Mouse (Mus musculus): ENCODE measurements around the gene Gdpgp1. TPM values are rescaled to one million over a fixed set of nuclear protein-coding genes. Genes with fewer than 3 reads are reported as not detected.
A peak's percentile ranks its signal among the peaks of the same experiment; 100 is the strongest.

Gdpgp1 gene
- polyA plus RNA-seq, 1 experiment from 2014 or later = 3.6 TPM

DNA sequence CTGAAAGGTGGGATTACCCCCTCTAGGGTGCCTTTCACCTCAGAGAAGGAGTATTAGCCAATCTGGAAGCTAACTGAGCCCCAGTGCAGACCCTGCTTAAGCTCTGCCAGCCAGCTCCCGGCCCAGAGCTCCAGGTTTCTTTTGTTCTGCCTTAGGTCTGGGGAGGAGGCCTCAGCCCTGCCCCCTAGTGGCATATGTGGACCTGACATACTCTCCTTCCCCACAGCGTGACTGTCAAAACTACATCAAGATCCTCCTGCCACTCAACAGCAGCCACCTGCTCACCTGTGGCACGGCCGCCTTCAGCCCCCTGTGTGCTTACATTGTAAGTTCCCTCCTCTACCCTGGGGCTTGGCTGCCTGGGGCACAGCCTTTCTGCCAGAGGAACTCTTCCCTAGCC is 17.3 kb upstream of the Gdpgp1 start:
- Histone ChIP-seq H3K4me3 (ENCODE audit: control insufficient read depth in 1 of 2, insufficient read depth in 1 of 2, low read depth in 1 of 2, low read length in 2 of 2) (no peak overlapping the region), H3K4me1 (ENCODE audit: control insufficient read depth in 2 of 2, insufficient read depth in 2 of 2, low read length in 2 of 2) (peaks cover 2 to 11% of the 10 kb centered on the region in 2 experiments; a peak in 2 of 4 replicates), H3K9me3 (ENCODE audit: control insufficient read depth, low read length) (no peaks in the 10 kb centered on the region), H3K27me3 (ENCODE audit: control insufficient read depth, insufficient read depth, low read length) (no peaks in the 10 kb centered on the region), H3K27ac (replicated peaks in 1 of 2; ENCODE audit: control insufficient read depth in 1 of 2, insufficient read depth in 1 of 2, low read depth in 2 of 2, low read length in 2 of 2) (no peak overlapping the region), H3K4me2 (ENCODE audit: low read length) (no peak overlapping the region), H3K36me3 (ENCODE audit: control insufficient read depth, insufficient read depth, low read length) (peaks cover 66% of the 10 kb centered on the region), H3K9ac (ENCODE audit: low read length) (peak overlapping the region; percentile 31; the same call in 1 of the 2 replicates)
- 30% methylated on average over 4 of the region's 4 CpGs for WGBS
- peak; percentile 51; the same call in 1 of the 2 replicates for ATAC-seq (ENCODE audit: insufficient number of reproducible peaks, insufficient read depth, low FRiP score, low read depth)

DNA sequence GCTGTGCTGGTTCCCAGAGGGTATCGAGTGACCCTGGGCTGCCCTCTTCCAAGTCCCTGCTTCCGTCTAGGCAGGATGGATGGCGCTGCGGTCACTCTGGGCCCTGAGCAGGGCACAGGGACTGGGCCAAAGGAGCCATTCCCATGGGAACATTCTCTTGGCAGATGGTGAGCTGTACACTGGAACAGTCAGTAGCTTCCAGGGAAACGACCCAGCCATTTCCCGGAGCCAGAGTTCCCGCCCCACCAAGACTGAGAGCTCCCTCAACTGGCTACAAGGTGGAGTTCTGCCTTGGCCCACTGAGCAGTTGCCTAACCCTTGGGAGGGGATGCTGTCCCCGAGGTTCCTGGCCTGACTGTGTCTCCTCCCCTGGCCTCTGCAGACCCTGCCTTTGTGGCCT is 16.1 kb upstream of the Gdpgp1 start:
- WGBS = 82% methylated on average over 8 of the region's 8 CpGs
- H3K36me3 ChIP-seq (ENCODE audit: control insufficient read depth, insufficient read depth, low read length) = peaks cover 77% of the 10 kb centered on the region
- ATAC-seq (ENCODE audit: insufficient number of reproducible peaks, insufficient read depth, low FRiP score, low read depth) = no peak

DNA sequence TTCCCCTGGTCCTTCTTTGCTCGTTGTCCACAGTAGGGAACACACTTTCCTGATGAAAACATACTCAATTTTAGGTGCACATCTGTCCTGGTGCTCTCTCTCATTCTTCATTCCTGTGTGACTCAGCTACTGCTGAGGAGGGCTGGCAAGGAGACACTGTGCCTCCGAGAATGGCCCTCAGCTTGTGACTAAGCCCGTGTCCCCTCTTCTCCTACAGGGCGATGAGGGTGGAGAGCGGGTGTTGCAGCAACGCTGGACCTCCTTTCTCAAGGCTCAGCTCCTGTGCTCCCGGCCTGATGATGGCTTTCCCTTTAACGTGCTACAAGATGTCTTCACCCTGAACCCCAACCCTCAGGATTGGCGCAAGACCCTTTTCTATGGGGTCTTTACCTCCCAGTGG is 14.0 kb upstream of the Gdpgp1 start:
- H3K27ac ChIP-seq (replicated peaks in 1 of 2; ENCODE audit: control insufficient read depth in 1 of 2, insufficient read depth in 1 of 2, low read depth in 2 of 2, low read length in 2 of 2) = no peak overlapping the region
- ATAC-seq (ENCODE audit: insufficient number of reproducible peaks, insufficient read depth, low FRiP score, low read depth) = no peak
- 88% methylated on average over 9 of the region's 9 CpGs for WGBS
- peaks cover 86% of the 10 kb centered on the region for H3K36me3 ChIP-seq (ENCODE audit: control insufficient read depth, insufficient read depth, low read length)
- H3K9me3 ChIP-seq (ENCODE audit: control insufficient read depth, low read length) = no peaks in the 10 kb centered on the region
- H3K4me3 ChIP-seq (ENCODE audit: control insufficient read depth in 1 of 2, insufficient read depth in 1 of 2, low read depth in 1 of 2, low read length in 2 of 2) = no peak overlapping the region
- no peak overlapping the region for H3K4me2 ChIP-seq (ENCODE audit: low read length)
- no peak overlapping the region for H3K9ac ChIP-seq (ENCODE audit: low read length)
- no peaks in the 10 kb centered on the region for H3K27me3 ChIP-seq (ENCODE audit: control insufficient read depth, insufficient read depth, low read length)
- H3K4me1 ChIP-seq (ENCODE audit: control insufficient read depth in 2 of 2, insufficient read depth in 2 of 2, low read length in 2 of 2) = peaks cover 0 to 5% of the 10 kb centered on the region in 2 experiments; a peak in 1 of 4 replicates

More for the DNA sequence above, 16.1 kb upstream of the Gdpgp1 start:
- no peak overlapping the region for H3K27ac ChIP-seq (replicated peaks in 1 of 2; ENCODE audit: control insufficient read depth in 1 of 2, insufficient read depth in 1 of 2, low read depth in 2 of 2, low read length in 2 of 2)
- H3K27me3 ChIP-seq (ENCODE audit: control insufficient read depth, insufficient read depth, low read length) = no peaks in the 10 kb centered on the region
- no peak overlapping the region for H3K9ac ChIP-seq (ENCODE audit: low read length)
- H3K4me1 ChIP-seq (ENCODE audit: control insufficient read depth in 2 of 2, insufficient read depth in 2 of 2, low read length in 2 of 2) = peaks cover 2 to 11% of the 10 kb centered on the region in 2 experiments; a peak in 2 of 4 replicates
- H3K4me2 ChIP-seq (ENCODE audit: low read length) = no peak overlapping the region
- H3K9me3 ChIP-seq (ENCODE audit: control insufficient read depth, low read length) = no peaks in the 10 kb centered on the region
- H3K4me3 ChIP-seq (ENCODE audit: control insufficient read depth in 1 of 2, insufficient read depth in 1 of 2, low read depth in 1 of 2, low read length in 2 of 2) = no peak overlapping the region

DNA sequence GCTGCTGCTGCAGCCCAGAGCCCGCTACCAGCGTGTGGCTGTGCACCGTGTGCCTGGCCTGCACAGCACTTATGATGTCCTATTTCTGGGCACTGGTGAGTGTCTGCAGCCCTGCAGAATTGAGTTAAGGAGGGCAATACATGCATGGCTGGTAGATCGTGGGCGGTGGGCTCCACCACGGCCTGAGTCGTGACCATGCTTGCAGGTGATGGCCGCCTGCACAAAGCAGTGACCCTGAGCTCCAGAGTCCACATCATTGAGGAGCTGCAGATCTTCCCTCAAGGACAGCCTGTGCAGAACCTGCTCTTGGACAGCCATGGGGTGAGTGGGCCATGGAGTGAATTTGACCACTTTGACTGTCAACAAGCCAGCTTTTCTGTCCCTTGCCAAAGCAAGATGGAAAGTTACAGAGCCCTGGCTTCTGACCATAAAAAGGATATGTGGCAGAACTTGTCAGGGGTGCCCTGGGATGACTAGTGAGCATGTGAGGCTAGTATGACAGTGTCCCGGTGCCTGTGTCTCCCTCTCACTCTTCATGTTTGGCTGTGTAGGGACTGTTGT is 12.3 kb upstream of the Gdpgp1 start:
- no peak for ATAC-seq (ENCODE audit: insufficient number of reproducible peaks, insufficient read depth, low FRiP score, low read depth)
- 93% methylated on average over 9 of the region's 9 CpGs for WGBS
- Histone ChIP-seq H3K36me3 (ENCODE audit: control insufficient read depth, insufficient read depth, low read length) (peaks cover 96% of the 10 kb centered on the region), H3K4me3 (ENCODE audit: control insufficient read depth in 1 of 2, insufficient read depth in 1 of 2, low read depth in 1 of 2, low read length in 2 of 2) (no peak overlapping the region), H3K27me3 (ENCODE audit: control insufficient read depth, insufficient read depth, low read length) (no peaks in the 10 kb centered on the region), H3K9ac (ENCODE audit: low read length) (no peak overlapping the region), H3K9me3 (ENCODE audit: control insufficient read depth, low read length) (no peaks in the 10 kb centered on the region), H3K27ac (replicated peaks in 1 of 2; ENCODE audit: control insufficient read depth in 1 of 2, insufficient read depth in 1 of 2, low read depth in 2 of 2, low read length in 2 of 2) (no peak overlapping the region), H3K4me1 (ENCODE audit: control insufficient read depth in 2 of 2, insufficient read depth in 2 of 2, low read length in 2 of 2) (peaks cover 0 to under 1% of the 10 kb centered on the region in 2 experiments; a peak in 1 of 4 replicates), H3K4me2 (ENCODE audit: low read length) (no peak overlapping the region)

DNA sequence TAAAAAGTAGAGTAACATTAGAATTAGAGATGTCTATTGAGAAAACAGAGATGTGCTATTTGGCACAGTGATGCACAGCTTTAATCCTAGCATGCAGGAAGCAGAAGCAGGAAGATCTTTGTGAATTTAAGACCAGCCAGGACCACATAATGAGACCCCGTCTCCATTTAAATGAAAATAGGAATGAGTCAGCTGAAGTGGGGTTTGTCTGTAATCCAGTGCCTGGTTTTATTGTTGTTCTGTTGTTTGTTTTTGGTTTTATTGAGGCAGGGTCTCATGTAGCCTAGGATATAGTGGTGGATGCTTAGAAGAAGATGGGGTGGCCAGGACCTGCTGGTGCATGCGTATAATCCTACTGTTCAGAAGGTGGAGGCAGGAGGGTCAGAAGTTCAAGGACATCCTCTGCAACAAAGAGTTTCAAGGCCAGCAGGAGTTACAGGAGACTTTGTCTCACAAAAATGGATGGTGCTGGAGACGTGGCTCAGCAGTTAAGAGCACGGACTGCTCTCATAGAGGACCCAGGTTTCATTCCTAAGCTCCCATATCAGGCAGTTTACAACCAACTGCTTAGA is 11.4 kb upstream of the Gdpgp1 start:
- 78% methylated on average over 4 of the region's 4 CpGs for WGBS
- H3K4me2 ChIP-seq (ENCODE audit: low read length) = no peak overlapping the region
- no peak overlapping the region for H3K4me3 ChIP-seq (ENCODE audit: control insufficient read depth in 1 of 2, insufficient read depth in 1 of 2, low read depth in 1 of 2, low read length in 2 of 2)
- H3K9ac ChIP-seq (ENCODE audit: low read length) = no peak overlapping the region
- no peaks in the 10 kb centered on the region for H3K27me3 ChIP-seq (ENCODE audit: control insufficient read depth, insufficient read depth, low read length)
- H3K9me3 ChIP-seq (ENCODE audit: control insufficient read depth, low read length) = no peaks in the 10 kb centered on the region
- no peaks in the 10 kb centered on the region for H3K4me1 ChIP-seq (ENCODE audit: control insufficient read depth in 2 of 2, insufficient read depth in 2 of 2, low read length in 2 of 2)
- no peak overlapping the region for H3K27ac ChIP-seq (replicated peaks in 1 of 2; ENCODE audit: control insufficient read depth in 1 of 2, insufficient read depth in 1 of 2, low read depth in 2 of 2, low read length in 2 of 2)
- peaks cover 95% of the 10 kb centered on the region for H3K36me3 ChIP-seq (ENCODE audit: control insufficient read depth, insufficient read depth, low read length)
- no peak for ATAC-seq (ENCODE audit: insufficient number of reproducible peaks, insufficient read depth, low FRiP score, low read depth)

DNA sequence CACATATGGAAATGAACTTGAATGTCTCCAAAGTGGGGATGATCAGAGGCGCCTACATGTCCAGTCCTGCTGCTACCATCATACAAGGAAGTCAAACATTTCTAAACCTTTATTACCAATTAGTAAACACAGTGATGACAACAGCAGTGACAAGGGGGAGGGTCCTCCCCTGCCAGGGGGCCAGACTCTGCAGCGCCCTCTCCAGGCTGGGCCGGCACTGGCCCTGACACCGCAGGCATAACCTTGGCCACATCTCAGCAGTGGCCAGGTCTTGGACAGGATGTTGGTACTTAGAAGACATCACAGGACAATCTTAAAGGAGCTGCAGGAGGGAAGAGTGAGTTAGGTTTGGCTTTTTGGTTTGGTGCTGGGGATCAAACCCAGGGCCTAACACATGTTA is 5.6 kb upstream of the Gdpgp1 start:
- no peak overlapping the region for H3K27ac ChIP-seq (replicated peaks in 1 of 2; ENCODE audit: control insufficient read depth in 1 of 2, insufficient read depth in 1 of 2, low read depth in 2 of 2, low read length in 2 of 2)
- H3K36me3 ChIP-seq (ENCODE audit: control insufficient read depth, insufficient read depth, low read length) = peaks cover 60% of the 10 kb centered on the region
- 97% methylated on average over 4 of the region's 4 CpGs for WGBS
- no peaks in the 10 kb centered on the region for H3K27me3 ChIP-seq (ENCODE audit: control insufficient read depth, insufficient read depth, low read length)
- peaks cover 0 to 8% of the 10 kb centered on the region in 2 experiments; a peak in 2 of 4 replicates for H3K4me1 ChIP-seq (ENCODE audit: control insufficient read depth in 2 of 2, insufficient read depth in 2 of 2, low read length in 2 of 2)
- ATAC-seq (ENCODE audit: insufficient number of reproducible peaks, insufficient read depth, low FRiP score, low read depth) = no peak
- no peak overlapping the region for H3K4me2 ChIP-seq (ENCODE audit: low read length)
- no peaks in the 10 kb centered on the region for H3K9me3 ChIP-seq (ENCODE audit: control insufficient read depth, low read length)
- no peak overlapping the region for H3K9ac ChIP-seq (ENCODE audit: low read length)
- no peak overlapping the region for H3K4me3 ChIP-seq (ENCODE audit: control insufficient read depth in 1 of 2, insufficient read depth in 1 of 2, low read depth in 1 of 2, low read length in 2 of 2)

DNA sequence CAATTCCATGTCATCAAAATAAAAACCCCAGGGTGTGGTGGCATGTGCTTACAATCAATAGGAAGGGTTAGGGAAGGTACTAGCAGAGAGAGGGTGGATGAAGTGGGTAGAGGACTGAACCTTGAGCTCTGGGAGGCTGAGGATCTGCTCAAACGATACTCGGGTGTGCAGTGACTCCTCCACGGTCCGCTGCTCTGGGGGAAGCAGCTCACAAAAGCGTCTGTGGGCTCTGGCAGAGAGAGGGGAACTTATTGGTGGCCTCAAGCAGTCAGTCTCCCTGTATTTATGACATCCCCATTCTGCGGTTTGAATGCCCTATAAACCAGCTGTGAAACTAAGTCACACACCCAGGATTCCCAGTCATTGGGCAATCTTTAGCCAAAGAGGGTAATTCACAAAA is 2.5 kb upstream of the Gdpgp1 start:
- ATAC-seq (ENCODE audit: insufficient number of reproducible peaks, insufficient read depth, low FRiP score, low read depth) = no peak
- no peak overlapping the region for H3K4me2 ChIP-seq (ENCODE audit: low read length)

More for the DNA sequence above, 2.5 kb upstream of the Gdpgp1 start:
- H3K9ac ChIP-seq (ENCODE audit: low read length) = no peak overlapping the region
- H3K9me3 ChIP-seq (ENCODE audit: control insufficient read depth, low read length) = no peaks in the 10 kb centered on the region
- no peak overlapping the region for H3K4me3 ChIP-seq (ENCODE audit: control insufficient read depth in 1 of 2, insufficient read depth in 1 of 2, low read depth in 1 of 2, low read length in 2 of 2)
- no peaks in the 10 kb centered on the region for H3K27me3 ChIP-seq (ENCODE audit: control insufficient read depth, insufficient read depth, low read length)
- H3K4me1 ChIP-seq (ENCODE audit: control insufficient read depth in 2 of 2, insufficient read depth in 2 of 2, low read length in 2 of 2) = peaks cover 4 to 18% of the 10 kb centered on the region in 2 experiments; a peak in 3 of 4 replicates
- H3K27ac ChIP-seq (replicated peaks in 1 of 2; ENCODE audit: control insufficient read depth in 1 of 2, insufficient read depth in 1 of 2, low read depth in 2 of 2, low read length in 2 of 2) = no peak overlapping the region
- WGBS = 79% methylated on average over 6 of the region's 6 CpGs
- H3K36me3 ChIP-seq (ENCODE audit: control insufficient read depth, insufficient read depth, low read length) = peaks cover 33% of the 10 kb centered on the region
